8 mouse cellular contexts compared by ENCODE assay signal in the genomic region with DNA sequence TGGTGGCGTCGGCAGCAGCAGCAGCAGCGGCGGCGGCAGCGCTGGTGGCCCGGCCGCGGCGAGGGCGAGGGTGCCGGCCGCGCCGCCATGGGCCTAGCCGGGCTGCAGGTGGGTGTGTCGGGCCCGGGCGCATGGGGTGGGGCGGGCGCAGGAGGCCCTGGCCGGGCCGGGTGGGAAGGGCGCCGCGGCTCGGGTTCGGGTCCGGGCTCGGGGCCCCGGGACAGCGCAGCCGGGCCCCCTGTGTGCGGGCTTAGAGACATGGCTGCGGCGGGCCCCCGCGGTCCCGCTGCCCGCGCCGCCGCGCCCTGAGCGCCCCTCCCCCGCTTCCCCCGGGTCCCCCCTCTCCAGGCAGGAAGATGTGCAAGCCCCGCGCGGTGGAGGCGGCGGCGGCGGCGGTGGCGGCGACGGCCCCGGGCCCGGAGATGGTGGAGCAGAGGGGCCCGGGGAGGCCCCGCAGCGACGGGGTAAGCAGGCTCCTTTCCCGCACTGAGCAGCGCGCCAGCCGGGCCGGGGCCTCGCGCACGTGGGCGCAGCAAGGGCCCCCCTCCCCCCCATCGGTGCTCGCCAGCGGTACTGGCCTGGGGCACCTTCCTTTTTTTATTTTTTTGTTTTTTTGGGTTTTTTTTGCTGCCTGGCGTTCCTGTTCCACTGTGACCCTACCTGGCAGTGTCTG. TPM values are rescaled to one million over a fixed set of nuclear protein-coding genes. Genes with fewer than 3 reads are reported as not detected.
DNase-seq lines count a peak whose midpoint lies in the region; ATAC-seq lines count a peak whose summit lies in the region.

No protein-coding gene starts in this region.

- no peaks in the 10 kb centered on the region for H3K27me3 ChIP-seq in forebrain, embryonic 12.5 days
- no peaks in the 10 kb centered on the region for H3K27me3 ChIP-seq in hindbrain, embryonic 16.5 days (replicated peaks; ENCODE audit: control insufficient read depth, insufficient read depth, low read length)
- H3K27me3 ChIP-seq in liver, embryonic 13.5 days: no peaks in the 10 kb centered on the region
- H3K27me3 ChIP-seq in neural tube, embryonic 13.5 days: no peaks in the 10 kb centered on the region

- H3K4me3 ChIP-seq in forebrain, embryonic 12.5 days (replicated peaks): peak overlapping the region; percentile 99
- peak overlapping the region; percentile 60 for H3K4me3 ChIP-seq in hindbrain, embryonic 16.5 days (ENCODE audit: low read length)
- H3K4me3 ChIP-seq in liver, embryonic 13.5 days (replicated peaks): peak overlapping the region; percentile 95
- peak overlapping the region; percentile 93 for H3K4me3 ChIP-seq in neural tube, embryonic 13.5 days

- DNase-seq in adrenal gland, adult (ENCODE audit: inconsistent age in 2 of 2, low spot score in 1 of 2): peak; percentile 71 to 90
- DNase-seq in adrenal gland, adult 8-10 months: no peak
- DNase-seq in adrenal gland, postnatal 14 days: peak; percentile 76
- peak; percentile 48 for DNase-seq in liver, embryonic 13.5 days
- DNase-seq in urinary bladder, postnatal 14 days (ENCODE audit: low spot score): peak; percentile 50

- peak overlapping the region; percentile 82 for H3K4me2 ChIP-seq in forebrain, embryonic 12.5 days
- H3K4me2 ChIP-seq in hindbrain, embryonic 16.5 days (ENCODE audit: low read length): peak overlapping the region; percentile 90
- H3K4me2 ChIP-seq in liver, embryonic 13.5 days: peak overlapping the region; percentile 99
- H3K4me2 ChIP-seq in neural tube, embryonic 13.5 days: peak overlapping the region; percentile 94

- H3K9ac ChIP-seq in forebrain, embryonic 12.5 days: peak overlapping the region; percentile 98
- peak overlapping the region; percentile 99 for H3K9ac ChIP-seq in hindbrain, embryonic 16.5 days (ENCODE audit: low read depth, low read length)
- peak overlapping the region; percentile 96 for H3K9ac ChIP-seq in liver, embryonic 13.5 days
- H3K9ac ChIP-seq in neural tube, embryonic 13.5 days: peak overlapping the region; percentile 97

- H3K9me3 ChIP-seq in forebrain, embryonic 12.5 days: no peaks in the 10 kb centered on the region
- no peaks in the 10 kb centered on the region for H3K9me3 ChIP-seq in hindbrain, embryonic 16.5 days (ENCODE audit: control insufficient read depth, low read length)
- no peaks in the 10 kb centered on the region for H3K9me3 ChIP-seq in liver, embryonic 13.5 days (replicated peaks)
- H3K9me3 ChIP-seq in neural tube, embryonic 13.5 days: no peaks in the 10 kb centered on the region

- under 1% methylated on average over 44 of the region's 77 CpGs for WGBS in forebrain, embryonic 12.5 days
- WGBS in hindbrain, embryonic 16.5 days: 0% methylated on average over 47 of the region's 77 CpGs
- under 1% methylated on average over 31 of the region's 77 CpGs for WGBS in liver, embryonic 13.5 days (ENCODE audit: insufficient replicate concordance)
- under 1% methylated on average over 60 of the region's 77 CpGs for WGBS in neural tube, embryonic 13.5 days

- peak; percentile 72 for ATAC-seq in forebrain, embryonic 12.5 days (ENCODE audit: low FRiP score)
- ATAC-seq in hindbrain, embryonic 16.5 days: peak; percentile 65
- peak; percentile 67 for ATAC-seq in liver, embryonic 13.5 days (ENCODE audit: low read depth)
- ATAC-seq in neural tube, embryonic 13.5 days (ENCODE audit: low read depth): peak; percentile 69

- peaks cover 23% of the 10 kb centered on the region for H3K4me1 ChIP-seq in forebrain, embryonic 12.5 days
- peaks cover 22% of the 10 kb centered on the region for H3K4me1 ChIP-seq in hindbrain, embryonic 16.5 days (ENCODE audit: control insufficient read depth, insufficient read depth, low read depth, low read length)
- peaks cover 91% of the 10 kb centered on the region for H3K4me1 ChIP-seq in liver, embryonic 13.5 days (replicated peaks)
- H3K4me1 ChIP-seq in neural tube, embryonic 13.5 days (replicated peaks): peaks cover 38% of the 10 kb centered on the region

- peaks cover 39% of the 10 kb centered on the region for H3K36me3 ChIP-seq in forebrain, embryonic 12.5 days (replicated peaks)
- peaks cover 17% of the 10 kb centered on the region for H3K36me3 ChIP-seq in hindbrain, embryonic 16.5 days (ENCODE audit: control insufficient read depth, insufficient read depth, low read length)
- H3K36me3 ChIP-seq in liver, embryonic 13.5 days: peaks cover 49% of the 10 kb centered on the region
- peaks cover 37% of the 10 kb centered on the region for H3K36me3 ChIP-seq in neural tube, embryonic 13.5 days

- H3K27ac ChIP-seq in forebrain, embryonic 12.5 days: peak overlapping the region; percentile 84
- peak overlapping the region; percentile 86 for H3K27ac ChIP-seq in hindbrain, embryonic 16.5 days (ENCODE audit: low read depth, low read length)
- H3K27ac ChIP-seq in liver, embryonic 13.5 days: peak overlapping the region; percentile 95
- H3K27ac ChIP-seq in neural tube, embryonic 13.5 days (replicated peaks): peak overlapping the region; percentile 86

RNA-seq across cellular contexts. Expression of gene Kmt5a, which starts 6.0 kb away (rescaled TPM):
- total RNA-seq in adrenal gland, adult 8-10 months (2022): 100 to 1,000 TPM; 107 to 196 (median 137) TPM
- total RNA-seq in adrenal gland, postnatal 14 days (2021): 146 and 162 TPM in 2 replicates
- 41.9 and 59.7 TPM in 2 replicates for polyA plus RNA-seq in forebrain, embryonic 12.5 days (2016; fragmentation: Nextera tagmentation; extraction: Ambion mirVana)
- 12.0 and 14.6 TPM in 2 replicates for polyA plus RNA-seq in hindbrain, embryonic 16.5 days (2015; fragmentation: Nextera tagmentation; extraction: Ambion mirVana)
- polyA plus RNA-seq in liver, embryonic 13.5 days (2015; fragmentation: Nextera tagmentation; extraction: Ambion mirVana): 45.4 and 58.4 TPM in 2 replicates
- 34.0 and 37.8 TPM in 2 replicates for polyA plus RNA-seq in neural tube, embryonic 13.5 days (2015; fragmentation: Nextera tagmentation; extraction: Ambion mirVana)

RNA-seq across cellular contexts. Expression of gene Sbno1, which starts 20.0 kb away (rescaled TPM):
- 100 to 1,000 TPM in 2 of 4 experiments, 10 to 100 TPM in 2; 86.8 to 120 (median 107) TPM for total RNA-seq in adrenal gland, adult 8-10 months (2022)
- 90.7 and 103 TPM in 2 replicates for total RNA-seq in adrenal gland, postnatal 14 days (2021)
- 102 and 109 TPM in 2 replicates for polyA plus RNA-seq in forebrain, embryonic 12.5 days (2016; fragmentation: Nextera tagmentation; extraction: Ambion mirVana)
- 83.6 and 84.3 TPM in 2 replicates for polyA plus RNA-seq in hindbrain, embryonic 16.5 days (2015; fragmentation: Nextera tagmentation; extraction: Ambion mirVana)
- polyA plus RNA-seq in liver, embryonic 13.5 days (2015; fragmentation: Nextera tagmentation; extraction: Ambion mirVana): 50.7 and 64.9 TPM in 2 replicates
- 106 and 107 TPM in 2 replicates for polyA plus RNA-seq in neural tube, embryonic 13.5 days (2015; fragmentation: Nextera tagmentation; extraction: Ambion mirVana)

RNA-seq across cellular contexts. Expression of gene Rilpl2, which starts 32.4 kb away (rescaled TPM):
- total RNA-seq in adrenal gland, adult 8-10 months (2022): 10 to 100 TPM; 26.3 to 29.7 (median 29.2) TPM
- total RNA-seq in adrenal gland, postnatal 14 days (2021): 21.2 and 23.9 TPM in 2 replicates
- polyA plus RNA-seq in forebrain, embryonic 12.5 days (2016; fragmentation: Nextera tagmentation; extraction: Ambion mirVana): 18.6 and 20.4 TPM in 2 replicates
- polyA plus RNA-seq in hindbrain, embryonic 16.5 days (2015; fragmentation: Nextera tagmentation; extraction: Ambion mirVana): 28.5 and 31.8 TPM in 2 replicates
- polyA plus RNA-seq in liver, embryonic 13.5 days (2015; fragmentation: Nextera tagmentation; extraction: Ambion mirVana): 9.9 and 10.3 TPM in 2 replicates
- polyA plus RNA-seq in neural tube, embryonic 13.5 days (2015; fragmentation: Nextera tagmentation; extraction: Ambion mirVana): 19.9 and 20.7 TPM in 2 replicates

RNA-seq across cellular contexts. Expression of gene Snrnp35, which starts 37.2 kb away (rescaled TPM):
- total RNA-seq in adrenal gland, adult 8-10 months (2022): 10 to 100 TPM; 17.1 to 23.2 (median 17.5) TPM
- 13.4 and 18.4 TPM in 2 replicates for total RNA-seq in adrenal gland, postnatal 14 days (2021)
- polyA plus RNA-seq in forebrain, embryonic 12.5 days (2016; fragmentation: Nextera tagmentation; extraction: Ambion mirVana): 32.0 and 33.1 TPM in 2 replicates
- 19.6 and 21.9 TPM in 2 replicates for polyA plus RNA-seq in hindbrain, embryonic 16.5 days (2015; fragmentation: Nextera tagmentation; extraction: Ambion mirVana)
- 14.6 and 15.0 TPM in 2 replicates for polyA plus RNA-seq in liver, embryonic 13.5 days (2015; fragmentation: Nextera tagmentation; extraction: Ambion mirVana)
- polyA plus RNA-seq in neural tube, embryonic 13.5 days (2015; fragmentation: Nextera tagmentation; extraction: Ambion mirVana): 26.4 and 27.8 TPM in 2 replicates
